Mouse (Mus musculus): Measurements from ENCODE around the gene Ctsz.

Ctsz gene

DNA sequence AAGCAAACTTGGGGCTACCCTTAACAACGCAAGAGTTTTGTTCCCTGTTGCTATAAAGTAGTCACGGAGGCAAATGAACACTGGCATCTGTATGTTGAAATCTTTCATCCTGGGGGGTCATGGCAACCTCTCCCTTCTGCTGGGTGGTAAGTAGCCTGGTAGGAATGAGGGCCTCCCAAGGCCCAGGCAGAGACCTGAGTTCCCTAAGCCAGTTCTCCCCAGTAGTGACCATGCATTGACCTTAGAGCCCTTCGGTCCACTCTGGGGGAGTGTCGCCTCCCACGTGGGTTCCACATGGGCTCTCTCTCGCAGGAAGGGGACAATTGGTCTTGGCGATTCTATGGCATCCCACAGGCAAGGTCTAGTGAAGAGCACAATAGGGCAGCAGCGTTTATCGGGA is 1.1 kb upstream of the Ctsz start:
- no peak for DNase-seq

DNA sequence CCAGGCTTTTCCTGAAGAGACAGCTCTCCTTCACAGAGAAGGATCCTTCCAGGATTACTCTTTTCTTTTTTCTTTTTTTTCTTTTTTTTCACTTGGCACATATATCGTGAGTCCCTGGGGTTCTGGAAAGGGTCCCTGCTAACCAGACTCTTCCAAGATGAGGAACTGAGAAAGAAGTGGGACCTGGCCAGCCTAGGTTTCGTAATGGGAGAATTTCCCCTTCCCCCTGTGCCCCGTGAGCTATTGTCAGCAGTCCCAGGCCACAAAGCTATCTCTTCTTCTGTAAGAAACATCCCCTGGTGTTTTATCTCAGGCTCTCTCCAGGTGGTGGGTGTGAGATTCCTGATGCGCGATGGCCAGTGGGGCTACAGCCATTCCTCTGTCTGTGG is 605 bp upstream of the Ctsz start:
- no peak for DNase-seq

DNA sequence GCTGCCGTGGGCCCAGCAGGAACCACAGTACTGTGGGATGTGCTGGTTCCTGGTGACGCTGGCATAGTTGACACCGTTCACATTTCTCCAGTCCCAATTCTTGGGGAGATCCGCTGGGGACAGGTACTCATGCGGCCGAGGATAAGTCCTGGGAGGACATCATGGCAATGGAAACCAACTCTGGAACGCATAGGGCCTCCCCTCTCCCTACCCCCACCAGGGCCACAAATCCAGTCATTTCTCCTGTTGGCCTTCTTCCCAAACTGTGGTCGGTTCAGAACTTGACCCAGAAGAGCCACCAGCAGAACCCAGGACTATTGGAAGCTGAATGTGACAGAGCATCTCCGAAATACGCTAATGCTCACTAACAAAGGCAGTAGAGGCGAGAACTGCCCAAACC is 658 bp downstream of the Ctsz start:
- no peak for DNase-seq

DNA sequence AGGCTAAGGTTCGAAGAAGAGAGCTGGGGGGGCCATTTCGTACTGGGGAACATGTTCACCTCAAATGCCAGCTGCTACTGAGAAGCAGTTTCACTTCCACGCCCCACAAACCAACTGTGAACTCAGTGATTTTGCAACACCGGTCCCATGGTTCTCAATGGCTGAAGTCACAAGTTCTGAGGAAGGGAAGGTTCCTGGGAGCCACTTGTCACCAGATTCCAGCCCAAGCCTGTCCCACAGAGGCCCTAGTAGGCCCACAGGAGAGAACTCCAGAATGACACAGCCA is 1.2 kb downstream of the Ctsz start:
- DNase-seq = no peak

DNA sequence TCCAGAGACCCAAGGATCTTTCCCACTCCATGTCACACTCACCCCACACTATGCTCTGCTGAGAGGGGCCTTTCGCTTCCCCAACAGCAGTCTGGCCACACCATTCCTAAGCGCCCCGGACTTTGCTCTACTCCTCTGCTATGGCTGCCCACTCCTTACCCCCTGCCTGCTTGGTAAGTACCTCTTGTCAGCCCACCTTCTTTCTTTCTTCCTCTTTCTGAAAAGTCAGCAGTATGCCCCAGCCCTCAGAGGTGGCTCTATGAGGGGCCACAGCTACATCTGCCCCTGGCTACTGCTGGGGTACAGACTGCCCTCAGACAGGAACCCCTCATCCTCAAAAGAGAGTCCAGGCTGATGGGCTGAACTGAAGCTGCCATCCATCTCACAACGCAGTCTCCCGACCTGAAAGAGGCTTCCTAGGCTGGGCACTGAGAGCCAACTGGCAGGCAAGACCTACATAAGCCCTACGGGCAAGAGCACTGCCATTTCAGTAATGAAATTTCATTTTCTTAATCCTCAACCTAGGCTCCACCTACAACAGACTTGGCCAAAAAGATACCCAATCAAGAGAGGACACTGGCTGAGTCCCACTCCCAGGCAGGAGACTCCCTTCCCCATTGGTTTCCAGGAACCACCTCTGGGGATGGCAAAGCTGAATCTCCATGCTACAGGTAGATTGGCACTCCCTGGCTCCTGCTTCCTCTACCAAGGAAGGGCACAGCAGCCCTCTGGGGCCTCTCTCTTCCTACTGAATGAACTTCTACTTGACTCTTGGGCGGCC is 1.7 kb downstream of the Ctsz start:
- DNase-seq = no peak

DNA sequence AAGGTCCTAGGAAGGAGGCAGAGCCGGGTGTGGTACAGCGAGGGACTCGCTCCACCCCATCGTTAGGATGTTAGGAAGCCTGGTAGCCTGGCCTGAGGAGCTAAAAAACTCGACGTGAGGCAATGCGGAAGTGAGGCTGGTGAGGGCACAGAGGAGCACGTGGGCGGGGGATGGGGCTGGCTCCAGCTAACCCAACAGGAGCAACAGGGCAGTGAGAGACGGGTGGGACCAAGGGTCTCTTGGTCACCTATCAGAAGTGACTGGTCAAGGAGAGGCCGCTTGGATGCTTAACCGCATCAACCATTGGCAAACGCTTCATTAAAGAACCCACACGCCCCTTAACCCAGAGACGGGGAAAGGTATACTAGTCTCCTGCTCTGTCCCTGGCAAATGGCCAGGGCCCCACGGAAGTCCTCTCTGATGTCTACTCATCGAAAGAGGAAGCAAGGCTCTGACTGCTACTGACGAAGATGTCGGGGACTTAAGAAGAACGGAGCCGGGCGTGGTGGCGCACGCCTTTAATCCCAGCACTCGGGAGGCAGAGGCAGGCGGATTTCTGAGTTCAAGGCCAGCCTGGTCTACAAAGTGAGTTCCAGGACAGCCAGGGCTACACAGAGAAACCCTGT is 2.6 kb downstream of the Ctsz start:
- DNase-seq = no peak

DNA sequence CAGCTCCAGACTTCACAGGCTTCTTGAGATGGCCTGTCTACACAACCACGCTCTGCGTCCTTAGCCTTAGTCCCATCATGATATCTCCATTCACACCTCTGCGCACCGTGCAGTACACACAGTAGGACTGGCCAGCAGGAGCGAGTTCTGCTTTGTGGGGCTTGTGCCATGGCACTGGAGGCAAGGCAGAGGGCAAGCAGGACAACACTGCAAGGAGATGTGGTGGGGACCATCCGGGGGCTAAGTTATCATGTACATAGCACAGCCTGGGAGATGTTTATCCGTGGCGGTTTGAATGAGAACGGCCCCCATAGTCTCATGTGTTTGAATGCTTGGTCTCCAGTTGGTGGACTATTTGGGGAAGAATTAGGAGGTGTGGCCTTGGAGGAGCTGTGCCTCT is 3.9 kb downstream of the Ctsz start:
- DNase-seq = no peak

DNA sequence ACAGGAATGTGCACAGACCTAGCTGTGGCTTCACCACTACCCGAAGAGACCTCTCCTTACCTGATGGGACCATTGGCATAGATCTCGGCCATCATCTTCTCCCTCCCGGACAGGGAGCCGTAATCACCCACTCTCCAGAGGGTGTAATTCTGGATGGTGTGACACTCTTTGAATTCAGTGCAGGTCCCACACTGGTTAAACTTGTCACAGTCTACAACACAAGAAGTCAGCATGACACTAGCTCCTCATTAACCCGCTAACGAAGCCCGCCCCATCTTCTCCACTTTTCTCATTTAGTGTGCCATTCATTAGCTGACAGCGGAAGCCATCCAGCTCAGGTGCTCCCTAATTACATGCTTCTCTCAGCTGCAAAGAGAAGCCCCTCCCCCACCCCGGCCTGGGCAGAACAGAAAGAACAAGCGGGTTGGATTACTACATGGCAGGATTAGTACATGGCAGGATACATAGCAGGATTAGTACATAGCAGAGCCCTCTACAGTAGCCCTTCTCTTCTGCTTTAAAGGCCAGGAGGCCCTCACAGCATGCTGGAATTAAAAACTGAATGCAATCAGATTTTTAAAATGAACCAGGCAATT is 9.7 kb downstream of the Ctsz start:
- no peak for DNase-seq

DNA sequence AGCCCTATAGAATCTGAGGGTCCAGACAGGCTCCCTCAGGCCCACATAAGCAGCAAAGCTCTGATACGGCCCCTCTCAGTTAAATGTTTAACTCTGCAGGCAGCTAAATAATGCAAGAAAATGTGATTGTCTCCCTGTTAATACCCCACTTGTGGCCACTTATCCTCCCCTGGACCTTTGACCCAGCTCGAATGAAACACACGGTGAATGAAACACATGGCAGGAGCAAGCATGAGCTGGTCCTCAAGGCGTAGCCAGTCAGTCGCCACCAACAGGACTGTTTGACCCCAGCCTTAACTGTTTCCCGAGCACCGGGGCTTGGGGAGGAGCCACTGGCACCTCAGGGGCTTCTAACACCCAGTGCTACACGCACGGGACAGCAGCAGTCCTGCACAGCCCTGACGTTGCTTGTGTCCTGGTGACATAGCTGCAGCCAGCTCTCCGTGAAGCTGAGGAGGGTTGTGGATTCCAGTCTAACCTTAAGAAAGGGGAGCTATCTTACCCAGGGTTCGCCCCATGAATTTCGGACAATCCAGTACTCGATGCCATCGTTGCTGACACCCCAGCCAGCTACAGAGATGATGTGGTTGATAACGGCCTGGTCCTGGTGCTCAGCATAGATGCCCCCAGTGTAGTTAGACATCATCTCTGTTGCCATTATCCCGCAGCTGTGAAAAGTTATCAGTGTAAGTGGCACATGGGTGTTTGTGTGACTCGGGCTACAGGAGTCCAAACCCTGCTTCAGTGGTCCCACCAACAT is 10.6 kb downstream of the Ctsz start:
- no peak for DNase-seq

DNA sequence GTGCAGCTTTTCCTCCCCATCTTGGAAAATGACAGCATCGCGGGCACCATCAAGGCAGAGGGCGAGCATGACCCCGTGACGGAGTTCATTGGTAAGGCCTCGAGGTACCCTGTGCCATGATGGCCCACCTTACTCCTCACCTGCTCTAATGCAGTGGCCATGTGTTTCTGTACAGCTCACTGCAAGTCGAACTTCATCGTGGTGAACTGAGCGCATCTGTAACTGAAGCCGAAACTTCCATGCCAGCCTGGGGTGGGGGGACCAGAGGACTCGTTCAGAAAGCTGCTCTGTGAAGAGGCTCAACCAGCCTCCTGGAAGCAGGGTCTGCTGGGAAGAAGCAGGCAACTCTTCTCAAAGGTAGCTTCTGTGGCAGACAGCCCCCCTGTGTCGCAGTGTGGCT is 12.0 kb downstream of the Ctsz start:
- no peak for DNase-seq

DNA sequence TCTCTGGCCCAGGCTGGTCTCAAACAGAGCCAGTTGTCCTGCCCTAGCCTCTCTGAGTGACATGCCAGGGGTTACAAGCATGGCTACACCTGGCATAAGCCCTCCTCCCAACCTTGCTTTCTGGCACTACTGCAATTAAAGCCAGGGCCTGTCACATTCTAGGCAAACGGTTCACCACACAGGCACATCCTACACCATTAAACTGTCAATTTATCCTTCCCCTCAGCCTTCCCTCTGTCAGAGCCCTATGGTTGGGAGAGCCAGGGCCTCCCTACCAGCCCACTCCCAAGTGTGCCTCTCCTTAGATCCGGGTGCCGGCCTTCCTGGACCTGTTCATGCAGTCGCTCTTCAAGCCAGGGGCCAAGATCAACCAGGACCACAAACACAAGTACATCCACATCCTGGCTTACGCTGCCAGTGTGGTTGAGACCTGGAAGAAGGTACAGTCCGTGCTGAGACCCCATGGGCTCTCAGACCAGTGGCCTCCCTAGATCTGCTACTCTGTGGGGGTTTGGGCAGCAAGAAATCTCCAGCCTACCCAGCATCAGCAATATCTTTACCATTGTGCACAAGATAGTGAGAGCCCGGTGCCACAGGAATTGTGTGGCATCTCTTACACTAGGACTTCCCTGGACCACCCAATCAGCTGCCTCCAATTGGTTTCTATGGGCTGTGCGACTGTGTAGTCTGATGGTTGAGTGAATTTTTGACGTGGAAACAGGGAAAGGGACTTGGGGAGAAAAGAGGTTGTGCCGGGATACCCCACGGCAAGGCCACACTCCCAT is 14.3 kb downstream of the Ctsz start:
- no peak for DNase-seq

DNA sequence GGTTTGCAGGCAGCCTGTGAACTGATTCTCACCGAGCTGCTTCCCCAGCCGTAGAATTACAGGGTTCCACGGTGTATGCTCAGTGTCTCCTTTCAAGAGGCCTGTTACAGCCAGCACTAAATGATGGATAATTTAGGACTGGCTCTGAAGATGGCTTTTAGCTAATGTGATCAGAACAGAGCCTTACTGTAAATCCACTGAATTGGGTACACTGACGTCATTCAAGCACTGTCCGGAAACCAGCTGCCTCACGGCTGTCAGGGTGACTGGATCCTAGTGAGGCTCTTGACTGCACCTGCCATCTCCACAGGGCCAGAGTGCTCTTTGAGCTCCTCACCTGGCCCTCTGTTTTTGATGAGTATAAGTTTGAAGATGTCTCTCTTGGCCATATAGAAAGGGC is 17.7 kb downstream of the Ctsz start:
- no peak for DNase-seq

DNA sequence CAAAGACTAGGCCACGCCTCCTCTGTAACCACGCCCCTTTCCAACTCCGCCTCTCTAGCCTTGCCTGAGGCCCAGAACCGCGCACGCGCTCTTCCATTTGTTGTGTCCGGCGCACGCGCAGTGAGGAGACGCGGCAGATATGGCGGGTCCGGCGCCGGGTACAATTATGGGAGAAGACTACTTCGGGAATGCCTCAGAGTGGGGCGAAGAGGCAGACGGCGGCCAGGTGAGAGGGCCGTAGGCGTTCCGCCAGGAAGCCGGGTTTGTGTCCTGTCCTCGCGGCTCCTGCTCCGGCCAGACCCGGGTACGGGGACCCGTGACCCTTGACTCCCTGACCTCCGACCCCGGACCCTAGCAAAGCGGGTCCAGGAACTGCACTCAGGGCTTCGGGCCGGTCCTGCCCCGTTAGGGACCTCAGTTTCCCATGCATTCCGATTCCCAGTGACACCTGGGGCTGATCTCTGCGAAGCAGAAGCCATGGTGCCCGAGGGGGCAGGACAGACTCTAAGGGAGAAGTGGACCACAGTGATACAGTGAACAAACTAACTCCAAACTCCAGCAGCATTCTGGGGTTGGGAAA is 23.0 kb downstream of the Ctsz start, which contains the start of gene Nelfcd:
TSS of gene Nelfcd (plus strand) at position 74 of the 580 bp plus-strand sequence.
- DNase-seq = peak; percentile 93

DNA sequence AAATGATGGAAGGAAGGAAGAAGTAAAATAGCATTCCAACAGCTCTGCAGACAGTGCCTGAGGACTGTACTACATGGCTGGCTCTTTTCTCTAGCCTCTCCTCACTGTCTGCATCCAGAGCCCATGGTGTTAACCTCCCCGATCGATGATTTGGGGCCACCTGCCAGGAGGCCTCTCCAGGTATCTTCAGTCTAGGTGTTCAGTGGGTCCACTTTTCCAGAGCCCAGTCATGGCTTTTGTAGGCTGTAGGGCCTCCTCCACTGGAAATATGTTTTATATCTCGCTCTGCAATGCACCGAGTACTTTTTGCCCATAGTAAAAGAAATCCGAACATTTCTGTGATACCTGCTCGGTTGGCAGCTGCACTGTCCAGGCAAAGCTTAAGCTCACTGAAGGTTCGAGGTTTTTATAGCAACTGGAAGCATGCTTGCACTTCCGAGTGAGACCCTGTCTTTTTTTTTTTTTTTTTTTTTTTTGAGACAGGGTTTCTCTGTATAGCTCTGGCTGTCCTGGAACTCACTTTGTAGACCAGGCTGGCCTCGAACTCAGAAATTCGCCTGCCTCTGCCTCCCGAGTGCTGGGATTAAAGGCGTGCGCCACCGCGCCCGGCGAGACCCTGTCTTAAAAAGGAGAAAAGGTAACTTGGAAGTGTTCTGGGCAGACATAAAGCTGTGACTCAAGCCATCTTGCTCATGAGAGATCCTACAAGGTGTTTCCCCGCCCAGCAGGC is 23.7 kb downstream of the Ctsz start:
- no peak for DNase-seq

DNA sequence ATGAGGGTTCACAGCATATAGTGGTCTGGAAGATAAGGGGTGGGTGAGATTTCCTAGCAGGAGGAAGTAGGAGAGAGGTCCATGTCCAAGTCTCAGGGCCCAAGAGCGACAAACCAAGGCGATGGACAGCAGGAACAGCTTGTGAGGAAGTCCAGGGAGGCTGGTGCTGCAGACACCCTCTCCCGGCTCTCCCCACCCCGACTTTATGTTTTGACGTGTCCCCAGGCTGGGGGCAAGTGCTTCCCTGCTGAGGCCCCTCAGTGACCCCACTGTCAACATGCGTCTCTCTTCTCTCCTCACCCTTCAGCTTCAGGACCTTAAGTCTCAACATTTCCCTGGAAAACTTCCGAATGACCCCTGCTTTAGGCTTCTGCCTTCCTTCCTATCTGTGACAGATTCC is 25.7 kb downstream of the Ctsz start:
- no peak for DNase-seq

DNA sequence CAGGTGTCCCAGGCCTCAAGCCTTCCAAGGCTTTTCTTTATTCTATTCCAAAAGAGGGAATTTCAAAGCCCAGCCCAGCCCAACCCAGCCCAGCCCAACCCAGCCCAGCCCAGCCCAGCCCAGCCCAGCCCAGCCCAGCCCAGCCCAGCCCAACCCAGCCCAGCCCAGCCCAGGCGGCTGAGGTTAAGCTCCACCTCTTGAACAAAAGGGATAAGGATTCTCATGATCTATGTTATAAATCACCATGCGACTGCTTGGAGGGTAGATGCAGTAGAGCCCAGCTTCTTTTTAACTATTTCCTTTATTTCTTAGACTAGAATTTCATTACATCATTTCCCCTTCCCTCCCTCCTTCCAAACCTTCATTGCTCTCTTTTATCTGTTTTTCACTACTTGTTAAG is 28.6 kb downstream of the Ctsz start:
- no peak for DNase-seq

DNA sequence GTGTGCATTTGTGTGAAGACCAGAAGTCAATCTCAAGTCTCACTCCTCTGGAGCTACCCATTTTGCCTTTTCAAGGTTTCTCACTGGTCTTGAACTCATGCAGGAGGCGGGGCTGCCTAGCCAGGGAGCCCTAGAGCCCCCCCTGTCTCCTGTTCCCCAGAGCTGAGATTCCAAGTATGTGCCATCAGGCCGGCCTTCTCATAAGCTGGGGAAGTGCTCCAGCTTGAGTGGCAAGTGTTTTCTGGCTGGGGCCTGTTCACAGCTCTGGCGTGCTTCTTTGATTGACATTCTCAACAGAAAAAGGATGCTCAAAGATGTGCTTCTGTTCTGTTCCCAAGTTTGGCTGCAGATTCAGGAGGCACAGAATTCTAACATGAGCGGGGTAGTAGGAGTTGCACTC is 38.4 kb downstream of the Ctsz start:
- DNase-seq = no peak

DNA sequence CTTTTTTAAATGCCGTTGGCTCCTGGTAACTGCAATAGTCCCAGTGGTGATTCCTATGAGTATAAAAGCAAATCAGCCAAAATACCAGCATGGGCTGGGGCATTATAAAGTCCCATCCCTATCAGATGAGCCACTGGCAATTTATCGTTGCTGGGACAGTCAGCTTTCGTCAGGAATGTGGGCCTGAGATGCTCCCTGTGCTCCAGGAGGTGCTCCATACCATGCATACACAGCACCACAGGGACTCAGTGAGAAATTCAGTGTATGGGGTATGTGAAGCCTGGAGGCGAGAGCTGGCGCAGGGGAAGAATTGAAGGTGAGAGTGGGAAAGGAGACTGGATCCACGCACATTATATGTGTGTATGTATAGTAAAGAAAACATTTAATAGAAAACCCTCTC is 41.0 kb downstream of the Ctsz start:
- no peak for DNase-seq

DNA sequence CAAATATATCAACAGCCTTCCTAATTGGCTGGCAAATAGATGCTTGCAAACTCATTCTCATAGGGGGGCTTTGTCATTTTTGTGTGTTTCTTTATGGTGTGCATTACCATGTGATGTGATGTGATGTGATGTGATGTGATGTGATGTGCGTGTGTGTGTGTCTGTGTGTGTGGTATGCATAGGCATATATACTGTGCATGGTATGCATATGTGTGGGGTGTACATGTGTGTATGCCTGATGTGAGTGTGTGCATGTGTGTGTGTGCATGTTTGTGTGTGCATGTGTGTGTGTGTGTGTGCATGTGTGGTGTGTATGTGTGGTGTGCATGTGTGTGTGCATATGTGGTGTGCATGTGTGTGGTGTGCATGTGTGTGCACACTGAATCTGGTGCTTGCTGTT is 41.8 kb downstream of the Ctsz start:
- DNase-seq = no peak

DNA sequence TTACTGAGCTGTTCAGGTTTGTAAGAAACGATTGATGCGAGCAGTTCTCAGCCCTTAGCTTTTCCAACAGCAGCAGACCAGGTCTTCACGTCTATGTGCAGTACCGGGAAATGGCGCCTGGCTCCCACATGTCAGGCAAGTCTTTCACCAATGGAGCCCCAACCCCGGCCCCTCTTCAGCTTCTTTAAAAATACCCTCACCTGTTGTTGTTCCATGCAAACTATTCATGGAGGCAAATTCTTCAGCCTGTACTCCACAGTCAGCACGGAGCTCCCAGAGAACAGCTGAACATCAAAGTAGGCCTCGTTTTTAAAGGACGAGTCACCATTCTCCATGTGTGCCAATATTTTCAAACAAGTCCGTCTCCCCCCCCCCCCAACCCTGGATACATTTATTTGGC is 42.2 kb downstream of the Ctsz start:
- no peak for DNase-seq

DNA sequence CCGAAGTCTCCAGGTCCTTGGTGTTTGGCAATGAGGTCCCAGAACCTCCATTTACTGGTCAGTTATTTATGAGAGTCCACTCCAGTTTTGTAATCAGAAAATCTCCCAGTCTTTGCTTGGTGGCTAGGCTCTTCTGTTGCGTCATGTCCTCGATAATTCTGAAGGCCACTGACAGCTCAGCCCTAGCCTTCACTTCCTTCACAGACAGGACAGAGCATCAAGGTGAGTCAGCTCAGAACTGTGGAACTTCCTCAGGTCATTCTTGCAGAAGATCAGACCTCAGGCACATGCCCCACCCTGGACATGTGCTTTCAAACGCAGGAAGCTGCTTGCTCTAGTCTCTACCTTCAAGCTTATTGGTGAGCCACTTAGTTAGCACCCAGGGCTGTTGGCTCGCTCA is 45.5 kb downstream of the Ctsz start:
- DNase-seq = no peak

DNA sequence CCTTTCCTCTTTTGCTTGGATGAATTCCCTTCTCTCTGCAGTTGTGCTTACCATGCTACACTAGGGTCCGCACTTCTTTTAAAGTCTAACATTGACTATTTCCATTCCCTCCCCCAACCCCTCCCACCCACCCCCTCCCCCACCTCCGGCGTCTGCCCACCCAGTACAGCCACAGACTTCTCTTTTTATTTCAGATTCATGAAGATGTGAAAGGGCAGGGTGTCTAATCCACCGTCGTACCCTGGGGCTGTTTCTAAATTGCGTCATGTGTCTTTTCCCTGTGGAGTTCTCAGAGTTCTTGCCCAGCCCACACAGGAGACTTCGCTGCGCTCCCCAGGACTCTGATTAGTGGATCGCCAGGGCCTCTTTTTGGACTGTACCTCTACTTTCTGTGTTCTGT is 46.3 kb downstream of the Ctsz start:
- DNase-seq = no peak
